Mouse (Mus musculus): Measurements from ENCODE around the gene Adamts15.

Gene Adamts15

DNA sequence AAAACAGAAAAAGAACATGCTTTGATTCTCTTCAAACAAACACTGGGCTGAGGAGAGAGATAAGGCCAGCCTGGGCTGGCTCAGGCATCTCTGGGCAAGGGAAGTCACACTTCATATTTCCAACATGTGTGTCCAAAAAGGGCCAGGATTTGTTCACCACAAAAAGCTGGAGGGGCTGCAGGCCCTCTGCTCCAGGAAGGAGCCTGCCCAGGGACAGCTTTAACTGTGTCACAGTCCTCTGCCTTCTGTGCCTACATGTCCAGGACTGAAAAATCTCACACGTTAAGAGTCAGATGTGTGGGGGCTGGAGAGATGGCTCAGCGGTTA lies 42.3 kb downstream of the Adamts15 start:
- no peak for DNase-seq (ENCODE audit: low spot score)

GRCm38 (mm10) chr9:30879248-30879946 lies 42.9 kb downstream of the Adamts15 start:
- DNase-seq (ENCODE audit: low spot score), result no peak

GRCm38 (mm10) chr9:30876552-30876951 lies 45.7 kb downstream of the Adamts15 start:
- DNase-seq (ENCODE audit: low spot score), result no peak

GRCm38 (mm10) chr9:30855837-30856236 lies 66.4 kb downstream of the Adamts15 start:
- DNase-seq (ENCODE audit: low spot score), result peak; percentile 20

DNA sequence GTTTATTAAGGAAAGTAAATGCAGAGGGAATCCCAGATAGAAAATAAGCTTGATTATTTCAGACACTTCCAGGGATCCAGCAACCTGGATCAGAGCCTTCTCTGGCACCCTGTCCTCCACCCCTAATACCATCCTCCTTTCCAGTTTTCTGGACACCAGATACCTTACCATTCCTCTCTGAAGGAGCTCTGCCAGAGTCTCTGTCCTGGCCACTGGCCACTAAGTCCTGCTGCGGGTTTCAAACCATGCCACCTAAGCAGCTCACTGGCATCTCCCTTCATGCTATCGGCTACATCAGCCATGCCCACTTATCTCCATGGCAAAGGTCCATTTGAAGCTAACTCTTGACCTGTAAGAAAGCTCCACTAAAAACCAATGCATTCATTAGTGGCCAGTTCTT lies 70.4 kb downstream of the Adamts15 start:
- no peak for DNase-seq (ENCODE audit: low spot score)

GRCm38 (mm10) chr9:30849951-30850350 lies 72.3 kb downstream of the Adamts15 start:
- DNase-seq (ENCODE audit: low spot score), result no peak

DNA sequence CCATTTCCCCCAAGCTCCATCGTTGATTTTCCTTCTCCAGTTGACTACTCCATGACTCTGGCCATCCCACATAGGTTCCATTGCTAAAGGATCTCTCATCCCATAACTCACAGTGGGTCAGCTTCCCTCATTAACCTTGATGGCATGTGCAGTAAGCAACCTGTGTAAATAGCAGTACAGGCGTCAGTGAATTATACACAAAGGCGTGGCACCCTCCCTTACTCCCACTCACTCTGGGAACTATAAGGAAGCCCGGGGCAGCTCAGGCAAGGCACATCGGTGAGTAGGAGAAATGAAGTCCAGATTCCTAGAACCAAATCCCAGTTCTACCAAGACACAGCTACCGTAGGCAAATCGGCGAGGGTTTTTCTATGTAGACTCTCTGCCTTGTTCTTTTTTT lies 72.8 kb downstream of the Adamts15 start:
- no peak for DNase-seq (ENCODE audit: low spot score)
